Mouse (Mus musculus): ENCODE measurements around the gene Ecpas. TPM values are rescaled to one million over a fixed set of nuclear protein-coding genes. Genes with fewer than 3 reads are reported as not detected.

Ecpas gene
- total RNA-seq (2021), result 100 to 1,000 TPM; 131 to 140 TPM
- long read RNA-seq, experiment 1, full-length matches to known transcripts, result 1 of 19 reads
- long read RNA-seq, experiment 1, partial matches to known transcripts, result 7 of 19 reads
- long read RNA-seq, experiment 1, other reads (novel, unspliced or antisense), result 11 of 19 reads
- long read RNA-seq, experiment 2, full-length matches to known transcripts, result 2 of 26 reads
- long read RNA-seq, experiment 2, partial matches to known transcripts, result 9 of 26 reads
- long read RNA-seq, experiment 2, other reads (novel, unspliced or antisense), result 15 of 26 reads

GRCm38 (mm10) chr4:58912629-58913335 lies at the start of gene Ecpas:
Gene Ecpas (minus strand): TSS chr4:58912749.
- peak in 1 of 2 experiments; percentile 72 for DNase-seq (ENCODE audit: low spot score in 2 of 2)

GRCm38 (mm10) chr4:58961719-58962118 lies 49.2 kb upstream of the Ecpas start:
- no peak for DNase-seq (ENCODE audit: low spot score in 2 of 2)

DNA sequence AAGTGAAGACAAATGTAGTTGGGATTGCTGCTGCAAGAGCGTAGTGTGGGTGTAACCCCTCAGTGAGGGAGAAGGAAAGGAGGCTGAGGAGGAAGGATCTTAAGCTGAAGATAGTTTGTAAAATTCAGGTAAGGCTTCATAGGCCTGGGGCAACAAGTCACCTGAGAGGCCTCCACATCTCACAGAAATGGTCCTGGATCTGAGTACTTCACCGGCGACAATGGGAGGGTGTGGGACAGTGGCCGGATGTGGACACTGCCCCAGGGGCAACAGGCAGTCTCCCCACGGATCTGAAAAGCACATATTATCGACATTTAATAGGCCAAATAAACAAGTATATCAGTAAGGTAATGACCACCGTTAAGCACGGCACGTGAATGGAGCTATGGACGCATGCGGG lies 40.1 kb upstream of the Ecpas start:
- no peak for DNase-seq (ENCODE audit: low spot score in 2 of 2)

DNA sequence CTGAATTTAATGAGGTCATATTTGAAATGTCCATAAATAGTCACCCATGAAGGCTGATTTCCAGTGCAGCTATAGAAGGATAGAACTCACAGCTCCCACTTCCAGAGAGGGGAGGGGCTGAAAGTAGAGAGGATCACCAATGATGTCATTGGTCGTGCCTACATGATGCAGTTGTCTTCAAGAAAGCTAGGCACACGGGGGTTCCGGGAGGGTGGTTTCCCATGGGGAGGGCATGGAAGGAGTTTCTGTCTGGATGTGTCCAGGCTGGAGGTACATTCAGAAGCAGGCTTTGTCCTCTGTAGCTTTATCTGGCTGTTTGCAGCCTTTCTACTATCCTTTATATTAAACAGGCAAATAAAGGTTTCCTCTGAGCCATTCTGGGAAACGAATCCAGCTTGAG lies 35.8 kb upstream of the Ecpas start:
- no peak for DNase-seq (ENCODE audit: low spot score in 2 of 2)

GRCm38 (mm10) chr4:58944695-58945094 lies 32.1 kb upstream of the Ecpas start:
- no peak for DNase-seq (ENCODE audit: low spot score in 2 of 2)

GRCm38 (mm10) chr4:58944206-58944553 lies 31.6 kb upstream of the Ecpas start:
- no peak for DNase-seq (ENCODE audit: low spot score in 2 of 2)

GRCm38 (mm10) chr4:58943420-58944205 lies 31.1 kb upstream of the Ecpas start, which contains the start of gene Zkscan16:
Gene Zkscan16 (plus strand): TSS chr4:58943628.
- DNase-seq (ENCODE audit: low spot score in 2 of 2), result peak; percentile 92 to 95

GRCm38 (mm10) chr4:58942942-58943341 lies 30.4 kb upstream of the Ecpas start:
- DNase-seq (ENCODE audit: low spot score in 2 of 2), result no peak

GRCm38 (mm10) chr4:58941638-58942037 lies 29.1 kb upstream of the Ecpas start:
- no peak for DNase-seq (ENCODE audit: low spot score in 2 of 2)

- DNase-seq (ENCODE audit: low spot score in 2 of 2), result no peak
Measured at GRCm38 (mm10) chr4:58935846-58936245, 23.3 kb upstream of the Ecpas start.

GRCm38 (mm10) chr4:58934746-58935476 lies 22.4 kb upstream of the Ecpas start:
- peak; percentile 35 to 82 for DNase-seq (ENCODE audit: low spot score in 2 of 2)

GRCm38 (mm10) chr4:58934308-58934707 lies 21.8 kb upstream of the Ecpas start:
- DNase-seq (ENCODE audit: low spot score in 2 of 2), result no peak

DNA sequence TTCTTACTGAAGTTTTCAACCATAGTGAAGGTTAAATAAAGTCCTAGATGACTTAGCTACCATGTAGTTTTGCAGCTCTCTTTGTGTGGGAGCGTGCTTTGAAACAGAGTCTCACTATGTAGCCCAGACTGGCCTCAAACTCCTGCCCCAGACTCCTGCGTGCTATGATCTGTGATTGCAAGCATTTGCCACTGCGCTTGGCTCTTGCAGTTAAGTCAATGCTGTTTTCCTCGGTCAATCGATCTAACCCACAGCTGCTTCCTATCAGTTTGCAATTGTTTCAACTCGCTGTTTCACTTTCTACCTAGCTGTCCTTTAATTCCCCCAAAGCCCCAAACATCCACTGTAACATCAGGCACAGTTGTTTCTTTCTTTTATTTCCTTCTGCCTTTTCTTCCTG lies 20.0 kb upstream of the Ecpas start:
- no peak for DNase-seq (ENCODE audit: low spot score in 2 of 2)

GRCm38 (mm10) chr4:58927661-58928060 lies 15.1 kb upstream of the Ecpas start:
- no peak for DNase-seq (ENCODE audit: low spot score in 2 of 2)

GRCm38 (mm10) chr4:58926120-58926519 lies 13.6 kb upstream of the Ecpas start:
- no peak for DNase-seq (ENCODE audit: low spot score in 2 of 2)

- no peak for DNase-seq (ENCODE audit: low spot score in 2 of 2)
Measured at GRCm38 (mm10) chr4:58925664-58926063, 13.1 kb upstream of the Ecpas start.

DNA sequence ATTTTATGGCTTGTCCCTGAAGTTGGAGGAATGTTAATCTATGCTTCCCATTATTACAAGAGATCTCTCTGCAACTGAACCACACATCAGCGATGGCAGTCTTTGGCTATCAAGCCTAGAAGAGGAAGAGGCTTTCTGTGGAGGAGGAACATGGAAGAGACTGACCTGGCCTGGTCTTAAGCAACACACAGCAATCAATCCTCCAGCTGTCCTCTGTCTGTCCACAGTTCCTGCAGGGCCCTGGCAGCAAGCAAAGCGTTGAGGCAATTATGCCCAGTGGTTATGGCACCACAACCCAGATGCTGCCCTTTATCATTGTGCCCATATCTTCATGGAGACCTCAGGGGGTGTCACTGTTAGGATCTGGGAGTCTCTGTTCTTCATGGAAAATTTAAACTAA lies 11.4 kb upstream of the Ecpas start:
- no peak for DNase-seq (ENCODE audit: low spot score in 2 of 2)

GRCm38 (mm10) chr4:58915081-58915826 lies 2.7 kb upstream of the Ecpas start:
- no peak for DNase-seq (ENCODE audit: low spot score in 2 of 2)

DNA sequence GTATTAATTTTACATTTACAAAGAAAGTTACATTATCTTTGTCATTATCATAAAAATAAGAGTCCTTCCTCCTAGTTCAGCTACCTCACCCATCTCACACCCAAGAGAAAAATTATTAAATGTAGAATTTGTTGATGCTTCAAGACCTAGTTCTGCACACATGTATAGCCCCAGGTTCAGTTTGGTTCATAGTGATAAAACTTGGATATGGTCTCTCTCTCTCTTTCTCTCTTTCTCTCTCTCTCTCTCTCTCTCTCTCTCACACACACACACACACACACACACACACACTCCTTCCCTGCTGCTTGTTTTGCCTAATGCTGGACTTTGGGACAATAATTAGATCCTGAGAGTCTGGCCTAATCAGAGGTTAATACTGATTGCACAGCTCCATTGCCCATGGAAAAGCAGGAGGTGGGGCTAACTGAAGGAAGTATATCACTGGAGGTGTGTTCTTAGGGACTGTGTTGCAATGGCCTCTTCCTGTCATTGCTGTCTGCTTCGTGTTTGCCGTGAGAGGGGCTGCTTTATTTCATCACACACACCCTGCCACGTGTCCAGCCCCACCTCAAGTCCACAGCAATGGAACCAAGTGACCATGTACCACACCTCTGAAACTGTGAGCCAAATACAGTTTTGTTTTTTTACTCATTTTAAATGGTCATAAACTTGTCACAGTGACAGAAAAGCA lies 932 bp upstream of the Ecpas start:
- DNase-seq (ENCODE audit: low spot score in 2 of 2), result no peak
